Mouse (Mus musculus) mouse embryonic stem cell (cell line): Measurements from ENCODE around the gene Zkscan16.

Experiments
- in situ Hi-C, 2 experiments: fragments of 300-500 bp; cut with MboI; formaldehyde crosslinking; loops; 1 replicate in 1 of 2; 3 replicates in 1 of 2; pipeline ENCODE4 v1.14.3; 2019 to 2020; ENCODE audit warnings: low sequenced_read_pairs in 2 of 2, low pct_unique_long_range_greater_than_20kb in 1 of 2, mixed read lengths in 1 of 2; ENCODE audit not compliant: unreplicated experiment in 1 of 2

Zkscan16 gene

GRCm38 (mm10) chr4:58943420-58944205 lies at the start of gene Zkscan16:
Gene Zkscan16, plus strand, starts transcription at chr4:58943628.
- in situ Hi-C loops: no loop called here

- in situ Hi-C loops: no loop called here
These were observed 49.0 kb upstream of the Zkscan16 start for GRCm38 (mm10) chr4:58894399-58894798.

GRCm38 (mm10) chr4:58897436-58897835 lies 46.0 kb upstream of the Zkscan16 start:
- in situ Hi-C loops: no loop called here

GRCm38 (mm10) chr4:58898318-58898717 lies 45.1 kb upstream of the Zkscan16 start:
- in situ Hi-C loops: no loop called here

GRCm38 (mm10) chr4:58907453-58907852 lies 36.0 kb upstream of the Zkscan16 start:
- in situ Hi-C loops: no loop called here

GRCm38 (mm10) chr4:58910175-58911068 lies 33.0 kb upstream of the Zkscan16 start:
- in situ Hi-C loops: no loop called here

GRCm38 (mm10) chr4:58911069-58911830 lies 32.2 kb upstream of the Zkscan16 start:
- in situ Hi-C loops: no loop called here

GRCm38 (mm10) chr4:58911831-58912628 lies 31.4 kb upstream of the Zkscan16 start:
- in situ Hi-C loops: no loop called here

- in situ Hi-C loops: no loop called here
These were observed 30.6 kb upstream of the Zkscan16 start, which contains the start of gene Ecpas for GRCm38 (mm10) chr4:58912629-58913335. Gene Ecpas, minus strand, starts transcription at chr4:58912749.

GRCm38 (mm10) chr4:58913336-58914026 lies 29.9 kb upstream of the Zkscan16 start:
- in situ Hi-C loops: no loop called here

GRCm38 (mm10) chr4:58915081-58915826 lies 28.2 kb upstream of the Zkscan16 start:
- in situ Hi-C loops: no loop called here

- in situ Hi-C loops: no loop called here
These were observed 19.5 kb upstream of the Zkscan16 start for GRCm38 (mm10) chr4:58923933-58924332.

- in situ Hi-C loops: no loop called here
These were observed 17.8 kb upstream of the Zkscan16 start for GRCm38 (mm10) chr4:58925664-58926063.

- in situ Hi-C loops: no loop called here
These were observed 17.3 kb upstream of the Zkscan16 start for GRCm38 (mm10) chr4:58926120-58926519.

GRCm38 (mm10) chr4:58927661-58928060 lies 15.8 kb upstream of the Zkscan16 start:
- in situ Hi-C loops: no loop called here

- in situ Hi-C loops: no loop called here
These were observed 10.9 kb upstream of the Zkscan16 start for GRCm38 (mm10) chr4:58932541-58932940.
